Mouse (Mus musculus): ENCODE measurements at regions not wholly inside any gene's neighbourhood (a gene's known extent, or its start where the extent isn't known, plus 50 kb on each side); places are given as distances from the start of the nearest gene placed in this dataset.

GRCm38 (mm10) chr15:50498716-50499115 is 3386.0 kb upstream of the Gm7489 start:
- no peak for TF ChIP-seq CTCF (IDR thresholded peaks at IDR 0.05; ENCODE audit: extremely low read depth, insufficient read depth, low read length)
- no peak for TF ChIP-seq POLR2A (IDR thresholded peaks at IDR 0.05; ENCODE audit: extremely low read depth, insufficient read depth, low read length)

Data from cortical plate, adult 2 months (tissue).